Mouse (Mus musculus) heart, embryonic 10.5 days (tissue): ENCODE results near the gene Orm2. TPM values are rescaled to one million over a fixed set of nuclear protein-coding genes. Genes with fewer than 3 reads are reported as not detected.

Experiments
- DNase-seq: peaks from one replicate; pipeline ENCODE4 v3.0.0-alpha.2; 2017; ENCODE audit warnings: low spot score
- H3K27ac ChIP-seq: fragments of 300-500 bp; sonication (generic); 2 replicates; pipeline ENCODE4 v1.5.1; 2016; ENCODE audit warnings: mild to moderate bottlenecking
- H3K27me3 ChIP-seq: fragments of 300-500 bp; sonication (generic); 2 replicates; pipeline ENCODE4 v1.6.1; 2016; ENCODE audit warnings: mild to moderate bottlenecking; ENCODE audit not compliant: poor library complexity, insufficient read depth, severe bottlenecking
- H3K36me3 ChIP-seq: fragments of 300-500 bp; sonication (generic); 2 replicates; pipeline ENCODE4 v1.6.1; 2016; ENCODE audit warnings: mild to moderate bottlenecking, moderate library complexity
- H3K4me1 ChIP-seq: fragments of 300-500 bp; sonication (generic); 2 replicates; pipeline ENCODE4 v1.6.1; 2016; ENCODE audit warnings: mild to moderate bottlenecking
- H3K4me3 ChIP-seq: fragments of 300-500 bp; sonication (generic); 2 replicates; pipeline ENCODE4 v1.5.1; 2016; ENCODE audit warnings: mild to moderate bottlenecking, moderate library complexity
- H3K9me3 ChIP-seq: fragments of 300-500 bp; sonication (generic); 2 replicates; pipeline ENCODE4 v1.6.1; 2016; ENCODE audit warnings: mild to moderate bottlenecking, moderate library complexity
- WGBS: fragments of 180-500 bp; shearing (Covaris S2); methylation state at CpG from one replicate; pipeline ENCODE4 v1.1.7; 2016; 5-methylcytosine and 5-hydroxymethylcytosine counted together
- polyA plus RNA-seq: library from polyadenylated mRNA; unstranded; fragments of >200 nt; fragmentation: Nextera tagmentation; extraction: Ambion mirVana; gene quantifications from 2 replicates; pipeline ENCODE4 v1.2.1, GENCODE M21; 2016

The Orm2 gene
- polyA plus RNA-seq, 1 experiment from 2014 or later = not detected

GRCm38 (mm10) chr4:63402056-63402455 is 39.8 kb downstream of the Orm2 start:
- DNase-seq = no peak
- whole genome bisulfite sequencing = 85% methylated on average over 10 of the region's 10 CpGs
- Histone ChIP-seq H3K36me3 (no peaks in the 10 kb centered on the region; the same call in 1 of the 2 replicates), H3K9me3 (no peaks in the 10 kb centered on the region), H3K4me3 (peak overlapping the region; percentile 45), H3K27ac (peak overlapping the region; percentile 87), H3K4me1 (peaks cover 71% of the 10 kb centered on the region), H3K27me3 (peaks cover 9% of the 10 kb centered on the region; the same call in 1 of the 2 replicates)

DNA sequence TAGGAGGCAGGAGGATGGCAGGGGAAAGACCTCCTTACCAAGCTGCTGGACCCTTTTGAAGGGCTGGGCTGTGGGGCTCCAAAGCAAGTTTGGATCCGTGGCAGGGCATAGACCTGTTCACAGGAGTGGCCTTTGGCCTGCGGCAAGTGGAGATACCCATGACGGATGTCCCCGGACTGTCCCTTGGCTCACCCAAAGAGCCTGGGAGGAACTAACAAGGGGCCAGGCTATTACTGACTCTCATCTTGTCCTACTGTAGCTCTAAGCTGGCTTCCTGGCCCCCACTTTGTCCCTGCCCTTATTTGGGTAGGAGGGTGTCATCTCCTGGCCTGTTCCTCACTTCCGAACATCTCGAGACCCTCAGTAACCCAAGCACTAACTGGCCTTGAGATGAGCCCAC is 40.3 kb downstream of the Orm2 start:
- DNase-seq = no peak
- H3K4me1 ChIP-seq = peaks cover 71% of the 10 kb centered on the region
- 53% methylated on average over 6 of the region's 6 CpGs for WGBS

DNA sequence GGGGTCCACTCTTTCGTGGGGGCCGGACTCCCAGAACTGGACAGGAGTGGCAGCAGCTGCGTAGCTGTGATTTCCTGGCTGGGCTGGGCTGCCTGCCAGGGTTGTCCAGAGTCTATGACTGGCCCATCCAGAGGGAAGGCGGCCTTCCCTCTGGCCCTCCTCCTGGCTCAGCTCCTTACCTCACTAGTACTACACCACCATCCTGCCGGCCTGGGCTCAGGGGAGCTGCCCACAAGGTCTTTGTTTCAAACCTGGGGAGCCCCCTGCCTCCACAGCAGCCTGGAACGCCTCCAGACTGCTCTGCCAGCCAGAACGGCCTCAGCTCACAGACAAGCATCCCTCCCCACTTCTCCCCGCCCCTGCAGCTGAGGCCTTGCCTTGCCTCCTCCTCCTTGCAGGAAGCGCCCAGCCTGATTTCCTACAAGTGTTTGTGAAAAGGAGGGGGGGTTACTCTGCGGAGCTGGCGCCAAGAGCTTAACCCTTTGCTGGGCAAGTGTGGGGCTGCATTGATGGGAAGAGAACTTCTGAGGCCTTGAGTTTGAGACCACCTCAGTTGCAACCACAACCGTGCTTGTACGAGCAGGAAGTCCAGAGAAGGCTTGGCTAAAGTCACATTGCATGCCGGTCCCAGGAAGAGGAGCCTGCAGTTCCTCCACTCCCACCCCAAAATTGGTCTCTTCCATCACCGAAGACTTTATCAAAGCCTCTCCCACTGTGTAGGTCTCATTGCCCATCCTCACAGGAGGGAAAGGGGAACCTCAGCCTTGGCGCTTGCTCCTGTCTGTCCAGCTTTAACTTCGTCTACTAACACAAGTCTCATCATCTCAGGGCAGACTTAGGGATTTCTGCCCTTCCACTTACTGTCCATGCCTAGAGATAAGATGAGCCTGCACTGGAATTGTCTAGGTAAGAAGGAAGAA is 41.1 kb downstream of the Orm2 start, which contains the start of gene Akna:
Gene Akna, minus strand, starts transcription at position 315 of the 920 bp plus-strand sequence.
- Histone ChIP-seq H3K4me3 (peak within 1 kb of the TSS; percentile 45), H3K9me3 (no peaks in the 10 kb centered on the region), H3K27me3 (peaks cover 15% of the 10 kb centered on the region; the same call in 1 of the 2 replicates), H3K4me1 (peaks cover 73% of the 10 kb centered on the region), H3K36me3 (no peaks in the 10 kb centered on the region), H3K27ac (peak within 1 kb of the TSS; percentile 87)
- DNase-seq = peak; percentile 92
- WGBS = 9% methylated on average over 17 of the region's 17 CpGs

More for the DNA sequence above, 40.3 kb downstream of the Orm2 start:
- Histone ChIP-seq H3K9me3 (no peaks in the 10 kb centered on the region), H3K27ac (peak overlapping the region; percentile 87), H3K27me3 (peaks cover 9% of the 10 kb centered on the region; the same call in 1 of the 2 replicates), H3K4me3 (peak overlapping the region; percentile 45), H3K36me3 (no peaks in the 10 kb centered on the region; the same call in 1 of the 2 replicates)

- no peak for DNase-seq
- Histone ChIP-seq H3K4me3 (no peak overlapping the region), H3K4me1 (peaks cover 73% of the 10 kb centered on the region), H3K9me3 (no peaks in the 10 kb centered on the region), H3K27me3 (peaks cover 17% of the 10 kb centered on the region; the same call in 1 of the 2 replicates), H3K36me3 (no peaks in the 10 kb centered on the region), H3K27ac (peak overlapping the region; percentile 87)
- WGBS = 45% methylated on average over 7 of the region's 7 CpGs
Measured at GRCm38 (mm10) chr4:63404205-63404604, 42.0 kb downstream of the Orm2 start.

DNA sequence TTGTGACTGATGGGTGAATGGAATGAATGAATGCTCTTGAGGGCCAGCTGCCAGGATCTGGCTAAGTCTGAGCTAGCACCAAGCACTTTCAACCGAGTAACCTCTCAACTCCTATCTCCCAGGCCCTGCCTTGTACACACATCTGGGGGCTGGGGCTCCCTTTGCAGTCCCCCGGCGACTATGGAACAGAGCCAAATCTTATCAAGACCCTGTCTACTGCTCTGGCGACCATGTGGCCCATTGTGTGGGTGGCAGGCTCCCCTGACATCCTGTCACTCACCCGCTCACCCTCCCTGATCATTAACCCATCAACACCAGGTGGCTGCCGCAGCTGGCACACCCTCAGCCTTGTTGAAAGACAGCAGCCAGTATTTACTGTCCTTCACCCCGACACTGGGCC is 42.8 kb downstream of the Orm2 start:
- Histone ChIP-seq H3K4me1 (peaks cover 73% of the 10 kb centered on the region), H3K27ac (peak overlapping the region; percentile 87; the same call in 1 of the 2 replicates), H3K27me3 (peaks cover 17% of the 10 kb centered on the region; the same call in 1 of the 2 replicates), H3K9me3 (no peaks in the 10 kb centered on the region), H3K4me3 (no peak overlapping the region), H3K36me3 (no peaks in the 10 kb centered on the region)
- 8% methylated on average over 7 of the region's 7 CpGs for WGBS
- peak; percentile 81 for DNase-seq

DNA sequence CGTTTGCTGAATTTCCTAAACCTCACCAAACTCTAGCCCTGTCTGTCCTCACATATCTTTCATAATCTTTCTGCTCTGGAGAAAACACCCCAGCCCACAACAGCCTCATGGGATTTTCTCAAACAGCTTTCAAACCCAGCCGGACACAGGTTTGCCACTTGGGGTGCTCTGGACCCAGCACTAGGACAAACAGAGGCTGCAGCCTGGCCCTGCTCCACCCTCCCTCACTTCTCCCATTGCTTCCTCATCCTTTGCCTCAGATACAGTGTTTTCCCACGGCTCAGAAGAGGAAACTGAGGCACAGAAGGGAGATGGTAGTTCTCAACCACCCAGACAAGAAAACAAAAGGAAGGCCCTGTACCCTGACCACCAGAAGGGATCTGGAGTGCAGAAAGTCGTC is 43.4 kb downstream of the Orm2 start:
- Histone ChIP-seq H3K4me1 (peaks cover 76% of the 10 kb centered on the region), H3K4me3 (no peak overlapping the region), H3K27ac (no peak overlapping the region), H3K9me3 (no peaks in the 10 kb centered on the region), H3K36me3 (no peaks in the 10 kb centered on the region), H3K27me3 (peaks cover 17% of the 10 kb centered on the region; the same call in 1 of the 2 replicates)
- DNase-seq = no peak
- 56% methylated on average over 4 of the region's 4 CpGs for WGBS

DNA sequence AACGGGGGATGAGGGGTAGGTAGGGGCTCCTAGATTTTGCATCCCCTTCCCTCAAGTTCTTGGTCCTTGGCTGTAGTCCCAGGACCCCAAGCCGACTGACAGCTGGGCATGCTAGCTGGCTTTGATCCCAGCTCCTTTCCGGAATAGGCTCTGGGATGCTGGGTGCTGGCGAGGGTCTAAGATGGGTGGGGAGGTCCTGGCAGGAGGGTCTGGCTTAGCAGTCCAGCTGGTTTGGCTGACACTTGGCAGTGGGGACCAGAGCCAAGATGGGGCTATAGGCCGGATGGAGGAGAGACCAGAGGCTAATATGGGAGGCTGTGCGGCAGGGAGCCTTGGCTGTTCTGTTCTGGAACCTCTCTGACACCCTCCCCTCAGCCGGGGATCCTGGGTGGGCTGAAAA is 46.0 kb downstream of the Orm2 start:
- Histone ChIP-seq H3K27ac (no peak overlapping the region), H3K9me3 (no peaks in the 10 kb centered on the region), H3K36me3 (no peaks in the 10 kb centered on the region), H3K4me3 (no peak overlapping the region), H3K4me1 (peaks cover 58% of the 10 kb centered on the region), H3K27me3 (peaks cover 17% of the 10 kb centered on the region; the same call in 1 of the 2 replicates)
- no peak for DNase-seq
- 62% methylated on average over 7 of the region's 7 CpGs for WGBS

DNA sequence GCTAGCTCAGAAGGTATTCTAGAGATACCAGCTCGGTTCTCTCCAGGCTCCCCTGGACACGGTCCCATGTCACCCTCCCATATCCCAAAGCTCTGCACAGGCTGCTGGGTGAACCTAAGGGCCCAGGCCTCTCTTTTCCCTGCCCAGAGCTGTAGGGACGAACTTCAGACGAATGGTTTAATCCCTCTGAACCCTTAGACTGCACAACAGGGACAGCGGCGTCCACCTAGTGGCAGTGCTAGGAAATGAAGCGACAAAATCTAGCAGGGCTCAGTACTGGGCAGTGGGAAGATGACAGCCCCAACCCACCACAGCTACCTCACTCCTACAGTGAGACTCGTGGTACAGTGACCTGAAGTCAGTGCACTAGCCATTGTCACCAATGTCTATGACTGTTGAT is 46.4 kb downstream of the Orm2 start:
- H3K4me3 ChIP-seq = no peak overlapping the region
- H3K27me3 ChIP-seq = peaks cover 17% of the 10 kb centered on the region; the same call in 1 of the 2 replicates
- H3K36me3 ChIP-seq = no peaks in the 10 kb centered on the region
- no peaks in the 10 kb centered on the region for H3K9me3 ChIP-seq
- no peak overlapping the region for H3K27ac ChIP-seq
- no peak for DNase-seq
- 6% methylated on average over 8 of the region's 8 CpGs for WGBS
- H3K4me1 ChIP-seq = peaks cover 54% of the 10 kb centered on the region

- Histone ChIP-seq H3K36me3 (no peaks in the 10 kb centered on the region), H3K27me3 (peaks cover 17% of the 10 kb centered on the region; the same call in 1 of the 2 replicates), H3K4me3 (peak overlapping the region; percentile 75), H3K9me3 (no peaks in the 10 kb centered on the region), H3K27ac (no peak overlapping the region), H3K4me1 (peaks cover 47% of the 10 kb centered on the region)
- 5% methylated on average over 18 of the region's 18 CpGs for WGBS
- no peak for DNase-seq
Measured at GRCm38 (mm10) chr4:63409317-63409907, 47.2 kb downstream of the Orm2 start.

GRCm38 (mm10) chr4:63409908-63410582 is 47.8 kb downstream of the Orm2 start:
- Histone ChIP-seq H3K27ac (peak overlapping the region; percentile 49), H3K27me3 (peaks cover 17% of the 10 kb centered on the region; the same call in 1 of the 2 replicates), H3K9me3 (no peaks in the 10 kb centered on the region), H3K36me3 (no peaks in the 10 kb centered on the region), H3K4me1 (peaks cover 40% of the 10 kb centered on the region), H3K4me3 (peak overlapping the region; percentile 75)
- DNase-seq = peak; percentile 90
- under 1% methylated on average over 39 of the region's 39 CpGs for WGBS

DNA sequence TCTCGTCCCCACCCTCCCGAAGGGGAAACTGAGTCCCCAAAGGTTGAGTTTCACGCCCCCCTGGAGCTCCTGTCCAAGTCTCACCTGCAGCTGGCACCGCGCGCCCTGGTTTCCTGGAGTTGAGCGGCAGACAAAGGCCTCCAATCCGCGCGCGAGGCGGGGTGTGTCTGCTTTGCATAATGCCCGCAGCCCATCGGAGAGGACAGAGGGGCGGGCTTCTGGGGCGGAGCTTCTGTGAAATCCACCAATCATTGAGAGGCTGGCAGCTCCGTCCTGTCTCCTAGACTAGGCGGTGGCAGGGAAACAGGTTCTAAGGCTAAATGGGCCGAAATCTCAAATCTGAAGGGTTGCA is 48.3 kb downstream of the Orm2 start:
- peak overlapping the region; percentile 49 for H3K27ac ChIP-seq
- H3K4me1 ChIP-seq = peaks cover 35% of the 10 kb centered on the region
- H3K36me3 ChIP-seq = no peaks in the 10 kb centered on the region
- H3K9me3 ChIP-seq = no peaks in the 10 kb centered on the region
- H3K27me3 ChIP-seq = peaks cover 17% of the 10 kb centered on the region; the same call in 1 of the 2 replicates
- peak; percentile 96 for DNase-seq
- H3K4me3 ChIP-seq = peak overlapping the region; percentile 75
- 1% methylated on average over 19 of the region's 19 CpGs for WGBS

DNA sequence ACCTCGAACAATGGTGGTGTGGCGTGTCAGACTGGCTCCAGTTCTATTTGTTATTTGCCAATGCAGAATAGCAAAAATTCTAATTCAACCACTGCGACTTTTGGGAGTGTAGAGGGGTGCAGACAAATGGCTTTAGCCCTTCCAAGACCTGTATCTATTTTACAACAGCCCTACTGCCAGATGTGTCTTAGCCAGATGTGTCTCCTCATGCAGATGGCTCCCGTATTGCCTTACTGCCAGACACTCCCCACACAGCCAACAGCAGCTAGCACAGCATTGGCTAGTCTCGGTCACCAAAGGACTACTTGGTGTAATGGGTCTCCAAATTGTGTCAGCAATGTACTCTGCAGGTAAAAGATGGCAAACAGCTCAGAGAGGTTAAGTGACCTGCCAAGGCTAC is 49.0 kb downstream of the Orm2 start:
- H3K27ac ChIP-seq = no peak overlapping the region
- peaks cover 16% of the 10 kb centered on the region; the same call in 1 of the 2 replicates for H3K27me3 ChIP-seq
- H3K9me3 ChIP-seq = no peaks in the 10 kb centered on the region
- peaks cover 29% of the 10 kb centered on the region for H3K4me1 ChIP-seq
- 59% methylated on average over 5 of the region's 5 CpGs for WGBS
- no peaks in the 10 kb centered on the region for H3K36me3 ChIP-seq
- DNase-seq = no peak
- no peak overlapping the region for H3K4me3 ChIP-seq
